Mouse (Mus musculus) liver, embryonic 13.5 days (tissue): ENCODE results near the gene Slc25a35. TPM values are rescaled to one million over a fixed set of nuclear protein-coding genes. Genes with fewer than 3 reads are reported as not detected.
"Not testable (repeated sequence)": the region's sequence is repeated elsewhere in the genome, so short reads cannot be mapped to it uniquely, and the experiment has no call there.

ENCODE experiments used
- ATAC-seq: fragments of 200-750 bp; cut with Nextera tagmentation; 2 replicates; pipeline ENCODE4 v1.8.0; 2017; ENCODE audit warnings: low read depth, mild to moderate bottlenecking, moderate number of reproducible peaks, moderate library complexity
- DNase-seq: peaks from one replicate; pipeline ENCODE4 v3.0.0; 2022
- H3K27ac ChIP-seq: fragments of 300-500 bp; sonication (generic); 2 replicates; pipeline ENCODE4 v1.5.1; 2015; ENCODE audit warnings: moderate library complexity, mild to moderate bottlenecking, inconsistent platforms
- H3K27me3 ChIP-seq: fragments of 300-500 bp; sonication (generic); 2 replicates; pipeline ENCODE4 v1.6.1; 2015; ENCODE audit warnings: mild to moderate bottlenecking, inconsistent platforms
- H3K36me3 ChIP-seq: fragments of 300-500 bp; sonication (generic); 2 replicates; pipeline ENCODE4 v1.6.1; 2015; ENCODE audit warnings: mild to moderate bottlenecking, inconsistent platforms
- H3K4me1 ChIP-seq: fragments of 300-500 bp; sonication (generic); replicated peaks from 2 replicates; pipeline ENCODE4 v1.6.1; 2015; ENCODE audit warnings: inconsistent platforms
- H3K4me2 ChIP-seq: fragments of 300-500 bp; sonication (generic); 2 replicates; pipeline ENCODE4 v1.6.1; 2015; ENCODE audit warnings: inconsistent platforms, mild to moderate bottlenecking, moderate library complexity
- H3K4me3 ChIP-seq: fragments of 300-500 bp; sonication (generic); replicated peaks from 2 replicates; pipeline ENCODE4 v1.5.1; 2015; ENCODE audit warnings: mild to moderate bottlenecking, inconsistent platforms
- H3K9ac ChIP-seq: fragments of 300-500 bp; sonication (generic); 2 replicates; pipeline ENCODE4 v1.6.1; 2015; ENCODE audit warnings: mild to moderate bottlenecking, inconsistent platforms
- H3K9me3 ChIP-seq: fragments of 300-500 bp; sonication (generic); replicated peaks from 2 replicates; pipeline ENCODE4 v1.6.1; 2016; ENCODE audit warnings: inconsistent platforms
- WGBS: fragments of 180-500 bp; shearing (Covaris S2); methylation state at CpG from one replicate; pipeline ENCODE4 v1.1.7; 2015; ENCODE audit not compliant: insufficient replicate concordance; 5-methylcytosine and 5-hydroxymethylcytosine counted together
- polyA plus RNA-seq: library from polyadenylated mRNA; unstranded; fragments of >200 nt; fragmentation: Nextera tagmentation; extraction: Ambion mirVana; gene quantifications from 2 replicates; pipeline ENCODE4 v1.2.1, GENCODE M21; 2015

Slc25a35 gene
- polyA plus RNA-seq, 1 experiment from 2014 or later, result 0.47 TPM

DNA sequence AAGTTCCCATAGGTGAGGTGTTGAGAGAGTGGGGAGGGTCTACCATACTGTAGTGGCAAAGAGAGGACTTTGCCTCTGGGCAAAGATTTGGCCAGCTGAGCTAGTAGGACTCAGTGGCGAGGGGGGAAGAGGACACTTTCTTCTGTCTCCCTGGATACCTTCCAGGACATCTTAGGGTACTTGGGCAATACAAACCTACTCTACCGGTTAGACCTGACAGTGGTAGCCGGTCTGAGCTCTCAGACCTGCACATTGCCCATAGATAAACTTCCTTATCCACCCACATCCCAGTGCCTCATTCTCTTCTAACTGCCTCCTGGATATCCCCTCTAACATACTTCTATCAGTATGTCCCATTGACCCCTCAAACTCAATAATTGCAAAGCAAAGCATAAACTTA lies 13.0 kb downstream of the Slc25a35 start:
- DNase-seq, result no peak
- 54% methylated on average over 3 of the region's 3 CpGs for WGBS
- H3K27ac ChIP-seq, result no peak overlapping the region

GRCm38 (mm10) chr11:68982639-68983369 lies 14.9 kb downstream of the Slc25a35 start:
- H3K36me3 ChIP-seq, result peaks cover 19% of the 10 kb centered on the region
- no peaks in the 10 kb centered on the region for H3K9me3 ChIP-seq
- no peak overlapping the region for H3K4me2 ChIP-seq
- 17% methylated on average over 4 of the region's 4 CpGs for WGBS
- no peak for ATAC-seq
- no peak overlapping the region for H3K4me3 ChIP-seq
- no peak overlapping the region for H3K9ac ChIP-seq
- peak; percentile 48 for DNase-seq
- H3K27me3 ChIP-seq, result no peaks in the 10 kb centered on the region
- peaks cover 10% of the 10 kb centered on the region for H3K4me1 ChIP-seq
- 0 out of 2 replicates have a peak overlapping the region, but pooled peaks have one; percentile 3 for H3K27ac ChIP-seq

More for the DNA sequence above, 13.0 kb downstream of the Slc25a35 start:
- H3K36me3 ChIP-seq, result 0 out of 2 replicates have a peak, but pooled peaks cover 3% of the 10 kb centered on the region
- ATAC-seq, result no peak
- H3K4me1 ChIP-seq, result peaks cover 10% of the 10 kb centered on the region
- H3K27me3 ChIP-seq, result no peaks in the 10 kb centered on the region
- no peak overlapping the region for H3K4me3 ChIP-seq
- H3K4me2 ChIP-seq, result no peak overlapping the region
- no peaks in the 10 kb centered on the region for H3K9me3 ChIP-seq
- H3K9ac ChIP-seq, result no peak overlapping the region

DNA sequence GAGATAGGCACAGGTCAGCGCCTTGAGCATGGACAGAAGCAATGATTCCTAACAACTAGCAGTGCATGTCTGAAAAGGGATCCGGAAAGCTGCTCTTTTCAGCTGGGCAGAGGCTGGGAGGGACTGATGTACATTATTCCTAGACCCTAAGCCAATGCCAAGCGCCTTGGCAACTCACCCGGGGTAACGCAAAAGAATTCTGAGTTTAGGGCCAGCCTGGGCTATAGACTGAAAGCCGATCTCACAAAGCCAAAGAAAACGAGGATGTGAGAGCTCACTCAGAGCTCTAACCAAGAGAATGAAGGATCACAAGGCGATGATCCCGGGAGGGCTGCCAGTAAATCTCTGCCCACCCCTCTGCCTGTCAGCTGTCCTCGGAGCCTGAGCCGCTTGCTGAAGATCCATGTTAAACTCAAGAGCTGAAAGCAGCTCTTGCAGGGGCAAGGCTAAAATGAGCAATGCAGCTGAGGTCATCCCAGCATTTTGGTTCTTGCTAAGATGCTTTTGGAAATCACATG lies 19.5 kb downstream of the Slc25a35 start:
- H3K36me3 ChIP-seq, result peaks cover 65% of the 10 kb centered on the region
- H3K27ac ChIP-seq, result no peak overlapping the region
- H3K4me3 ChIP-seq, result no peak overlapping the region
- H3K27me3 ChIP-seq, result no peaks in the 10 kb centered on the region
- no peaks in the 10 kb centered on the region for H3K4me1 ChIP-seq
- WGBS, result 86% methylated on average over 11 of the region's 11 CpGs
- H3K9me3 ChIP-seq, result no peaks in the 10 kb centered on the region
- no peak overlapping the region for H3K4me2 ChIP-seq
- no peak overlapping the region for H3K9ac ChIP-seq
- no peak for ATAC-seq
- no peak for DNase-seq

DNA sequence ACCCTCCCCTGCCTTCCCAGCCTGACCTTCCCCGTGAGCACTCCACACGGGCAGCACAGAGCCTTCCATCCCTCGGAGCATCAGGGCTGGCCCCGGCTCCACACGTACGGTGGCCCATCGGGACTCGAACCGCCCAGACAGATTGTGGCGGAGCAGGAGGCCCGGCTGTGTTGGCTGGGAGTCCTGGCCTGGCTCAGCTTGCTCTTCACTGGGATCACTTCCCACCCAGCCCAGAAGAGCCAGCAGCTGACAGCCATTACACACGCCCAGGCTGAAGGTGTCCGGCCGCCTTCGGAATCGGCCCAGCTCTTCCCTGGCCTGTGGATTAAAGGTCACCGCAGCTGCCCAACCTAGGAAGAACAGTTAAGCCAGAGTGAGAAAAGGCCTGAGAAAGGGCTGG lies 20.4 kb downstream of the Slc25a35 start:
- Histone ChIP-seq H3K27ac (no peak overlapping the region), H3K9ac (no peak overlapping the region), H3K4me2 (no peak overlapping the region), H3K4me3 (no peak overlapping the region), H3K9me3 (no peaks in the 10 kb centered on the region), H3K27me3 (no peaks in the 10 kb centered on the region), H3K4me1 (no peaks in the 10 kb centered on the region), H3K36me3 (peaks cover 74% of the 10 kb centered on the region)
- DNase-seq (no peak), ATAC-seq (no peak)
- 91% methylated on average over 17 of the region's 17 CpGs for WGBS

DNA sequence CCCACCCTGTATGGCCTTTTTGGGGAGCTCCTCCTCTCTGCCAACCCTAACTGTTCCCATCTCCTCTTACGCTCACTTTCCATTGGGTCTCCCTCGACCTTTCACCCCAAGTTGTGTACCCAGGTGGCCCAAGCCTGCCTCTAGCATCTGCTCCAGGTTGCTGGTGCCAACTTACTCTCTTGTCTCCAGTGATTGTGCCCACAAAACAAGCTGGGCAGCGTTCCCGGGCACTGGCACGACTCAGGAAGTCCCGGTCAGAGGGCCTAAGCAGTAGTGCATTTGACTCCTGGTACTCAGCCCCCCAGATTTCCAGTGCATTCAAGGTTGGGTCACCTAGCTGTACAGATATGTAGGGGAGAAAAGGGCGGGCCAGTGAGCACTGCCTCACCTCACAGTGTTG lies 25.2 kb downstream of the Slc25a35 start:
- ATAC-seq (no peak), DNase-seq (no peak)
- peaks cover 97% of the 10 kb centered on the region for H3K36me3 ChIP-seq
- no peaks in the 10 kb centered on the region for H3K9me3 ChIP-seq
- no peak overlapping the region for H3K27ac ChIP-seq
- no peaks in the 10 kb centered on the region; the same call in 1 of the 2 replicates for H3K4me1 ChIP-seq
- WGBS, result 84% methylated on average over 7 of the region's 7 CpGs
- no peak overlapping the region for H3K9ac ChIP-seq
- no peak overlapping the region for H3K4me3 ChIP-seq
- no peak overlapping the region for H3K4me2 ChIP-seq
- H3K27me3 ChIP-seq, result no peaks in the 10 kb centered on the region

- peaks cover 96% of the 10 kb centered on the region for H3K36me3 ChIP-seq
- 86% methylated on average over 3 of the region's 3 CpGs for WGBS
Observed at GRCm38 (mm10) chr11:68994377-68994776, 26.4 kb downstream of the Slc25a35 start.

GRCm38 (mm10) chr11:68997080-68997479 lies 29.1 kb downstream of the Slc25a35 start:
- no peak for DNase-seq
- H3K9ac ChIP-seq, result no peak overlapping the region
- ATAC-seq, result no peak
- H3K4me3 ChIP-seq, result no peak overlapping the region
- no peak overlapping the region for H3K4me2 ChIP-seq
- no peak overlapping the region for H3K27ac ChIP-seq
- no peaks in the 10 kb centered on the region for H3K27me3 ChIP-seq
- H3K4me1 ChIP-seq, result no peaks in the 10 kb centered on the region; the same call in 1 of the 2 replicates
- peaks cover 96% of the 10 kb centered on the region for H3K36me3 ChIP-seq
- no peaks in the 10 kb centered on the region for H3K9me3 ChIP-seq
- 65% methylated on average over 4 of the region's 4 CpGs for WGBS

More at GRCm38 (mm10) chr11:68994377-68994776, 26.4 kb downstream of the Slc25a35 start:
- no peak for DNase-seq
- ATAC-seq, result no peak
- Histone ChIP-seq H3K4me2 (no peak overlapping the region), H3K4me3 (no peak overlapping the region), H3K9ac (no peak overlapping the region), H3K27ac (no peak overlapping the region), H3K9me3 (no peaks in the 10 kb centered on the region), H3K4me1 (no peaks in the 10 kb centered on the region; the same call in 1 of the 2 replicates), H3K27me3 (no peaks in the 10 kb centered on the region)

DNA sequence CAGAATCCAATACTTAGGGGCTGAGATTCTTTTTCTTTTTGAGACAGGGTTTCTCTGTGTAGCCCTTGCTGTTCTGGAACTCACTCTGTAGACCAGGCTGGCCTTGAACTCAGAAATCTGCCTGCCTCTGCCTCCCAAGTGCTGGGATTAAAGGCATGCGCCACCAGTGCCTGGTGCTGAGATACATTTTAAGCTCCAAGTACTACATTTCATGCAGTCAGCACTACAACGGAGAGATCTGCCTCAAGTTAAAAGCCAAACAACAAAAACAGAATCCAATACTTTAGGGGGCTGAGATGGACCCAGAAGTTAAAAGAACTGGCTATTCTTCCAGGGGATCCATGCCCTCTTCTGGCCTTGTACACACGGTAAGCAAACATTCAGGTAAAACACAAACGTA lies 34.9 kb downstream of the Slc25a35 start:
- 85% methylated on average over 4 of the region's 4 CpGs for WGBS
- H3K9ac ChIP-seq, H3K27me3 ChIP-seq, H3K27ac ChIP-seq, DNase-seq, H3K9me3 ChIP-seq, H3K4me2 ChIP-seq, H3K4me3 ChIP-seq, ATAC-seq: not testable (repeated sequence)
- Histone ChIP-seq H3K36me3 (peaks cover 58% of the 10 kb centered on the region), H3K4me1 (peaks cover 39% of the 10 kb centered on the region)

GRCm38 (mm10) chr11:69003592-69003991 lies 35.7 kb downstream of the Slc25a35 start:
- no peak for DNase-seq
- Histone ChIP-seq H3K4me3 (no peak overlapping the region), H3K4me1 (peaks cover 41% of the 10 kb centered on the region), H3K9me3 (no peaks in the 10 kb centered on the region), H3K27me3 (no peaks in the 10 kb centered on the region), H3K36me3 (peaks cover 50% of the 10 kb centered on the region), H3K27ac (no peak overlapping the region), H3K9ac (no peak overlapping the region), H3K4me2 (no peak overlapping the region)
- WGBS, result 61% methylated on average over 4 of the region's 4 CpGs
- no peak for ATAC-seq

- Histone ChIP-seq H3K9ac (peak overlapping the region; percentile 45; the same call in 1 of the 2 replicates), H3K4me3 (no peak overlapping the region), H3K27me3 (no peaks in the 10 kb centered on the region), H3K27ac (peak overlapping the region; percentile 70), H3K36me3 (peaks cover 35% of the 10 kb centered on the region), H3K4me1 (peaks cover 43% of the 10 kb centered on the region), H3K9me3 (no peaks in the 10 kb centered on the region), H3K4me2 (peak overlapping the region; percentile 43)
- DNase-seq (peak; percentile 43), ATAC-seq (peak; percentile 79)
- WGBS, result 43% methylated on average over 7 of the region's 7 CpGs
Observed at GRCm38 (mm10) chr11:69005193-69005592, 37.3 kb downstream of the Slc25a35 start.

DNA sequence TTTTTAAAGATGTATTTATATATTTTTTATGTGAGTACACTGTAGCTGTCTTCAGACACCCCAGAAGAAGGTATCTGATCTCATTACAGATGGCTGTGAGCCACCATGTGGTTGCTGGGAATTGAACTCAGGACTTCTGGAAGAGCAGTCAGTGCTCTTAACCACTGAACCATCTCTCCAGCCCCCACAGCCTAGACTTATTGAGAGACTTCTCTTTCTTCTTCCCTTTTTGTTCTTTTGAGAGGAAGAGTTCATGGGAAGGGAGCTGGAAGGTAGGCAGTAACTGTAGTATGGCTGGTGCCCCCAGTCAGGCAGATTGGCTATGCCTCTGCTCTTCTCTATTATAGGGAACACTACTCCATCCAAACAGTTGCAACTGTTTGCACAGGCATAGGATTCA lies 38.6 kb downstream of the Slc25a35 start:
- not testable (repeated sequence) for H3K9me3 ChIP-seq, H3K27ac ChIP-seq, H3K27me3 ChIP-seq, ATAC-seq, DNase-seq
- H3K4me2 ChIP-seq, result peak overlapping the region; percentile 86
- peak overlapping the region; percentile 86 for H3K4me3 ChIP-seq
- peaks cover 21% of the 10 kb centered on the region for H3K36me3 ChIP-seq
- peak overlapping the region; percentile 47; the same call in 1 of the 2 replicates for H3K9ac ChIP-seq
- H3K4me1 ChIP-seq, result peaks cover 55% of the 10 kb centered on the region
